Mouse (Mus musculus) hindbrain, embryonic 12.5 days (tissue): ENCODE measurements at regions not wholly inside any gene's neighbourhood (a gene's known extent, or its start where the extent isn't known, plus 50 kb on each side); places are given as distances from the start of the nearest gene placed in this dataset.

ENCODE experiments used
- ATAC-seq: fragments of 200-750 bp; cut with Nextera tagmentation; 2 replicates; pipeline ENCODE4 v1.8.0; 2017; ENCODE audit warnings: moderate TSS enrichment; ENCODE audit not compliant: low FRiP score
- H3K27ac ChIP-seq: fragments of 300-500 bp; sonication (generic); 2 replicates; pipeline ENCODE4 v1.5.1; 2016; ENCODE audit warnings: mild to moderate bottlenecking
- H3K27me3 ChIP-seq: fragments of 300-500 bp; sonication (generic); 2 replicates; pipeline ENCODE4 v1.6.1; 2016; ENCODE audit warnings: mild to moderate bottlenecking
- H3K36me3 ChIP-seq: fragments of 300-500 bp; sonication (generic); 2 replicates; pipeline ENCODE4 v1.6.1; 2016; ENCODE audit warnings: mild to moderate bottlenecking
- H3K4me1 ChIP-seq: fragments of 300-500 bp; sonication (generic); 2 replicates; pipeline ENCODE4 v1.6.1; 2016
- H3K4me2 ChIP-seq: fragments of 300-500 bp; sonication (generic); replicated peaks from 2 replicates; pipeline ENCODE4 v1.6.1; 2016; ENCODE audit warnings: mild to moderate bottlenecking
- H3K4me3 ChIP-seq: fragments of 300-500 bp; sonication (generic); 2 replicates; pipeline ENCODE4 v1.5.1; 2016; ENCODE audit warnings: mild to moderate bottlenecking
- H3K9ac ChIP-seq: fragments of 300-500 bp; sonication (generic); 2 replicates; pipeline ENCODE4 v1.6.1; 2016; ENCODE audit warnings: mild to moderate bottlenecking, moderate library complexity
- H3K9me3 ChIP-seq: fragments of 300-500 bp; sonication (generic); replicated peaks from 2 replicates; pipeline ENCODE4 v1.6.1; 2016; ENCODE audit warnings: mild to moderate bottlenecking
- WGBS: fragments of 180-500 bp; shearing (Covaris S2); methylation state at CpG from one replicate; pipeline ENCODE4 v1.1.7; 2016; 5-methylcytosine and 5-hydroxymethylcytosine counted together

GRCm38 (mm10) chr1:110400051-110400450 lies 417.8 kb downstream of the Cdh7 start:
- Histone ChIP-seq H3K4me1 (no peaks in the 10 kb centered on the region), H3K4me3 (no peak overlapping the region), H3K9me3 (no peaks in the 10 kb centered on the region), H3K27me3 (no peaks in the 10 kb centered on the region), H3K27ac (no peak overlapping the region), H3K4me2 (no peak overlapping the region), H3K9ac (no peak overlapping the region), H3K36me3 (no peaks in the 10 kb centered on the region)
- WGBS, result 85% methylated on average over 2 of the region's 2 CpGs
- no peak for ATAC-seq

GRCm38 (mm10) chr1:110447742-110448312 lies 465.6 kb downstream of the Cdh7 start:
- WGBS, result 18% methylated on average over 3 of the region's 3 CpGs
- no peaks in the 10 kb centered on the region for H3K36me3 ChIP-seq
- no peak overlapping the region for H3K4me3 ChIP-seq
- H3K27me3 ChIP-seq, result no peaks in the 10 kb centered on the region
- no peaks in the 10 kb centered on the region for H3K4me1 ChIP-seq
- H3K27ac ChIP-seq, result no peak overlapping the region
- no peaks in the 10 kb centered on the region for H3K9me3 ChIP-seq
- H3K9ac ChIP-seq, result no peak overlapping the region
- peak; percentile 79 for ATAC-seq
- no peak overlapping the region for H3K4me2 ChIP-seq

- H3K27ac ChIP-seq, result no peak overlapping the region
- no peak overlapping the region for H3K4me3 ChIP-seq
- H3K4me1 ChIP-seq, result no peaks in the 10 kb centered on the region
- H3K36me3 ChIP-seq, result no peaks in the 10 kb centered on the region
- ATAC-seq, result no peak
- H3K9me3 ChIP-seq, result no peaks in the 10 kb centered on the region
- H3K9ac ChIP-seq, result no peak overlapping the region
- no peaks in the 10 kb centered on the region for H3K27me3 ChIP-seq
- H3K4me2 ChIP-seq, result no peak overlapping the region
Measured at GRCm38 (mm10) chr1:110483476-110483875, 493.9 kb downstream of the Cdh19 start.

- WGBS, result 88% methylated on average over 1 of the region's 1 CpGs
- H3K27me3 ChIP-seq, result no peaks in the 10 kb centered on the region
- no peaks in the 10 kb centered on the region for H3K36me3 ChIP-seq
- no peaks in the 10 kb centered on the region for H3K9me3 ChIP-seq
- no peak overlapping the region for H3K27ac ChIP-seq
- H3K4me1 ChIP-seq, result no peaks in the 10 kb centered on the region
- no peak overlapping the region for H3K4me3 ChIP-seq
- ATAC-seq, result no peak
- no peak overlapping the region for H3K4me2 ChIP-seq
- H3K9ac ChIP-seq, result no peak overlapping the region
Measured at GRCm38 (mm10) chr1:110489372-110489771, 488.0 kb downstream of the Cdh19 start.
